Mouse (Mus musculus): ENCODE measurements around the gene Dusp11. TPM values are rescaled to one million over a fixed set of nuclear protein-coding genes. Genes with fewer than 3 reads are reported as not detected.
"Not testable (repeated sequence)": the region's sequence is repeated elsewhere in the genome, so short reads cannot be mapped to it uniquely, and the experiment has no call there.

Dusp11 gene
- polyA plus RNA-seq, 1 experiment from 2014 or later = 48.7 TPM

GRCm38 (mm10) chr6:85919401-85919800 is 42.1 kb downstream of the Dusp11 start:
- H3K9me3 ChIP-seq (ENCODE audit: control insufficient read depth, low read length) = no peaks in the 10 kb centered on the region
- no peaks in the 10 kb centered on the region for H3K27me3 ChIP-seq (ENCODE audit: control insufficient read depth, insufficient read depth, low read depth, low read length)
- H3K4me2 ChIP-seq (ENCODE audit: low read depth, low read length) = no peak overlapping the region
- H3K36me3 ChIP-seq (ENCODE audit: control insufficient read depth, insufficient read depth, low read length) = no peaks in the 10 kb centered on the region
- H3K4me3 ChIP-seq (ENCODE audit: low read length) = no peak overlapping the region
- H3K27ac ChIP-seq (ENCODE audit: low read length) = no peak overlapping the region
- 89% methylated on average over 4 of the region's 4 CpGs for WGBS
- ATAC-seq (ENCODE audit: low read depth) = no peak
- H3K4me1 ChIP-seq (replicated peaks; ENCODE audit: control insufficient read depth, insufficient read depth, low read length) = peaks cover 11% of the 10 kb centered on the region
- H3K9ac ChIP-seq (ENCODE audit: low read length) = no peak overlapping the region

- H3K27me3 ChIP-seq (ENCODE audit: control insufficient read depth, insufficient read depth, low read depth, low read length); H3K36me3 ChIP-seq (ENCODE audit: control insufficient read depth, insufficient read depth, low read length); H3K4me3 ChIP-seq (ENCODE audit: low read length); H3K9ac ChIP-seq (ENCODE audit: low read length); ATAC-seq (ENCODE audit: low read depth); H3K27ac ChIP-seq (ENCODE audit: low read length); H3K9me3 ChIP-seq (ENCODE audit: control insufficient read depth, low read length); H3K4me2 ChIP-seq (ENCODE audit: low read depth, low read length): not testable (repeated sequence)
- WGBS = 92% methylated on average over 3 of the region's 3 CpGs
- H3K4me1 ChIP-seq (replicated peaks; ENCODE audit: control insufficient read depth, insufficient read depth, low read length) = peaks cover 11% of the 10 kb centered on the region
Measured at GRCm38 (mm10) chr6:85918341-85918740, 43.1 kb downstream of the Dusp11 start.

- no peaks in the 10 kb centered on the region for H3K9me3 ChIP-seq (ENCODE audit: control insufficient read depth, low read length)
- no peak overlapping the region for H3K27ac ChIP-seq (ENCODE audit: low read length)
- H3K4me1 ChIP-seq (replicated peaks; ENCODE audit: control insufficient read depth, insufficient read depth, low read length) = peaks cover 11% of the 10 kb centered on the region
- H3K36me3 ChIP-seq (ENCODE audit: control insufficient read depth, insufficient read depth, low read length) = no peaks in the 10 kb centered on the region
- peak overlapping the region; percentile 81 for H3K9ac ChIP-seq (ENCODE audit: low read length)
- H3K27me3 ChIP-seq (ENCODE audit: control insufficient read depth, insufficient read depth, low read depth, low read length) = no peaks in the 10 kb centered on the region
- no peak for ATAC-seq (ENCODE audit: low read depth)
- peak overlapping the region; percentile 78 for H3K4me2 ChIP-seq (ENCODE audit: low read depth, low read length)
- WGBS = 77% methylated on average over 6 of the region's 6 CpGs
- peak overlapping the region; percentile 75 for H3K4me3 ChIP-seq (ENCODE audit: low read length)
Measured at GRCm38 (mm10) chr6:85916596-85916995, 44.9 kb downstream of the Dusp11 start.

- ATAC-seq (ENCODE audit: low read depth) = peak; percentile 97
- under 1% methylated on average over 57 of the region's 61 CpGs for WGBS
Measured at GRCm38 (mm10) chr6:85915539-85916513, 45.6 kb downstream of the Dusp11 start, which contains the start of gene Nat8f1. Nat8f1 (minus strand) TSS chr6:85915687.

GRCm38 (mm10) chr6:85915141-85915538 is 46.3 kb downstream of the Dusp11 start:
- peak; percentile 8; the same call in 1 of the 2 replicates for ATAC-seq (ENCODE audit: low read depth)
- Histone ChIP-seq H3K9ac (ENCODE audit: low read length) (peak overlapping the region; percentile 81), H3K36me3 (ENCODE audit: control insufficient read depth, insufficient read depth, low read length) (no peaks in the 10 kb centered on the region), H3K9me3 (ENCODE audit: control insufficient read depth, low read length) (no peaks in the 10 kb centered on the region), H3K4me3 (ENCODE audit: low read length) (peak overlapping the region; percentile 75), H3K4me2 (ENCODE audit: low read depth, low read length) (peak overlapping the region; percentile 78), H3K4me1 (replicated peaks; ENCODE audit: control insufficient read depth, insufficient read depth, low read length) (peaks cover 11% of the 10 kb centered on the region), H3K27ac (ENCODE audit: low read length) (peak overlapping the region; percentile 90), H3K27me3 (ENCODE audit: control insufficient read depth, insufficient read depth, low read depth, low read length) (no peaks in the 10 kb centered on the region)
- WGBS = 3% methylated on average over 11 of the region's 11 CpGs

More at GRCm38 (mm10) chr6:85915539-85916513, 45.6 kb downstream of the Dusp11 start, which contains the start of gene Nat8f1:
- Histone ChIP-seq H3K27ac (ENCODE audit: low read length) (peak within 1 kb of the TSS; percentile 90), H3K9ac (ENCODE audit: low read length) (peak within 1 kb of the TSS; percentile 81), H3K4me1 (replicated peaks; ENCODE audit: control insufficient read depth, insufficient read depth, low read length) (peaks cover 11% of the 10 kb centered on the region), H3K4me2 (ENCODE audit: low read depth, low read length) (peak within 1 kb of the TSS; percentile 78), H3K4me3 (ENCODE audit: low read length) (peak within 1 kb of the TSS; percentile 75)
- H3K9me3 ChIP-seq (ENCODE audit: control insufficient read depth, low read length); H3K36me3 ChIP-seq (ENCODE audit: control insufficient read depth, insufficient read depth, low read length); H3K27me3 ChIP-seq (ENCODE audit: control insufficient read depth, insufficient read depth, low read depth, low read length): not testable (repeated sequence)

- no peak within 1 kb of the TSS for H3K9ac ChIP-seq (ENCODE audit: low read length)
- peaks cover 11% of the 10 kb centered on the region for H3K4me1 ChIP-seq (replicated peaks; ENCODE audit: control insufficient read depth, insufficient read depth, low read length)
- no peak within 1 kb of the TSS for H3K4me3 ChIP-seq (ENCODE audit: low read length)
- H3K9me3 ChIP-seq (ENCODE audit: control insufficient read depth, low read length) = no peaks in the 10 kb centered on the region
- H3K27me3 ChIP-seq (ENCODE audit: control insufficient read depth, insufficient read depth, low read depth, low read length) = no peaks in the 10 kb centered on the region
- H3K27ac ChIP-seq (ENCODE audit: low read length) = no peak within 1 kb of the TSS
- WGBS = 68% methylated on average over 3 of the region's 3 CpGs
- no peak for ATAC-seq (ENCODE audit: low read depth)
- H3K4me2 ChIP-seq (ENCODE audit: low read depth, low read length) = no peak within 1 kb of the TSS
- no peaks in the 10 kb centered on the region for H3K36me3 ChIP-seq (ENCODE audit: control insufficient read depth, insufficient read depth, low read length)
Measured at GRCm38 (mm10) chr6:85911587-85911986, 49.9 kb downstream of the Dusp11 start, which contains the start of gene Tprkb. Tprkb (plus strand) TSS chr6:85911865.

- WGBS = 83% methylated on average over 1 of the region's 1 CpGs
- peaks cover 3% of the 10 kb centered on the region for H3K4me1 ChIP-seq (replicated peaks; ENCODE audit: control insufficient read depth, insufficient read depth, low read length)
- no peak overlapping the region for H3K4me3 ChIP-seq (ENCODE audit: low read length)
- no peak for ATAC-seq (ENCODE audit: low read depth)
- no peaks in the 10 kb centered on the region for H3K9me3 ChIP-seq (ENCODE audit: control insufficient read depth, low read length)
- no peak overlapping the region for H3K9ac ChIP-seq (ENCODE audit: low read length)
- no peak overlapping the region for H3K27ac ChIP-seq (ENCODE audit: low read length)
- H3K4me2 ChIP-seq (ENCODE audit: low read depth, low read length) = no peak overlapping the region
- no peaks in the 10 kb centered on the region for H3K27me3 ChIP-seq (ENCODE audit: control insufficient read depth, insufficient read depth, low read depth, low read length)
- H3K36me3 ChIP-seq (ENCODE audit: control insufficient read depth, insufficient read depth, low read length) = no peaks in the 10 kb centered on the region
Measured at GRCm38 (mm10) chr6:85909704-85910103, 51.8 kb downstream of the Dusp11 start.

- no peaks in the 10 kb centered on the region for H3K4me1 ChIP-seq (replicated peaks; ENCODE audit: control insufficient read depth, insufficient read depth, low read length)
- H3K36me3 ChIP-seq (ENCODE audit: control insufficient read depth, insufficient read depth, low read length) = no peaks in the 10 kb centered on the region
- H3K9me3 ChIP-seq (ENCODE audit: control insufficient read depth, low read length) = no peaks in the 10 kb centered on the region
- 58% methylated on average over 3 of the region's 3 CpGs for WGBS
- H3K4me2 ChIP-seq (ENCODE audit: low read depth, low read length) = no peak overlapping the region
- no peaks in the 10 kb centered on the region for H3K27me3 ChIP-seq (ENCODE audit: control insufficient read depth, insufficient read depth, low read depth, low read length)
- no peak for ATAC-seq (ENCODE audit: low read depth)
- H3K4me3 ChIP-seq (ENCODE audit: low read length) = no peak overlapping the region
- no peak overlapping the region for H3K27ac ChIP-seq (ENCODE audit: low read length)
- H3K9ac ChIP-seq (ENCODE audit: low read length) = no peak overlapping the region
Measured at GRCm38 (mm10) chr6:85908341-85908740, 53.1 kb downstream of the Dusp11 start.

GRCm38 (mm10) chr6:85906911-85907351 is 54.5 kb downstream of the Dusp11 start:
- 64% methylated on average over 2 of the region's 2 CpGs for WGBS
- not testable (repeated sequence) for ATAC-seq (ENCODE audit: low read depth)

More at GRCm38 (mm10) chr6:85906911-85907351, 54.5 kb downstream of the Dusp11 start:
- H3K27me3 ChIP-seq (ENCODE audit: control insufficient read depth, insufficient read depth, low read depth, low read length); H3K4me1 ChIP-seq (replicated peaks; ENCODE audit: control insufficient read depth, insufficient read depth, low read length); H3K36me3 ChIP-seq (ENCODE audit: control insufficient read depth, insufficient read depth, low read length); H3K9ac ChIP-seq (ENCODE audit: low read length); H3K27ac ChIP-seq (ENCODE audit: low read length); H3K4me3 ChIP-seq (ENCODE audit: low read length); H3K4me2 ChIP-seq (ENCODE audit: low read depth, low read length); H3K9me3 ChIP-seq (ENCODE audit: control insufficient read depth, low read length): not testable (repeated sequence)

Measured in lung, embryonic 16.5 days (tissue).